Mouse (Mus musculus): ENCODE measurements around the gene A730061H03Rik.

The A730061H03Rik gene

DNA sequence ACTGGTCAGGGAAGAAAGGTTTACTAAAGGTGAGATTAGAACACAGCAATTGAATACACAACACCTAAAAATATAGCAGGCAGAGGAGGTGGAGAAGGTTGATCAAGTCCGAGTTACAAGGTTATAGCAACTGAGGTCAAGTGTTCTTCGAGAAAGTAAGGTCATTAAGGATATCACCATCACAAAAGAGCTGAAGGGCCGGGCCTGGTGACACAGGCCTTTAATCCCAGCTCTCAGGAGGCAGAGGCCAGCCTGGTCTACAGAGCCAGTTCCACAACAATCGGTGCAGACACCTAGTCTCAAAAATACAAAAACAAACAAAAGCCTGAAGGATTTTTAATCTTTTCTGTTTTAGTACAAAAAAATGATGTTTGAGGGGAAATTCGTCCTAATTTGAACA is 8.9 kb downstream of the A730061H03Rik start:
- no peak for DNase-seq (ENCODE audit: low spot score)

DNA sequence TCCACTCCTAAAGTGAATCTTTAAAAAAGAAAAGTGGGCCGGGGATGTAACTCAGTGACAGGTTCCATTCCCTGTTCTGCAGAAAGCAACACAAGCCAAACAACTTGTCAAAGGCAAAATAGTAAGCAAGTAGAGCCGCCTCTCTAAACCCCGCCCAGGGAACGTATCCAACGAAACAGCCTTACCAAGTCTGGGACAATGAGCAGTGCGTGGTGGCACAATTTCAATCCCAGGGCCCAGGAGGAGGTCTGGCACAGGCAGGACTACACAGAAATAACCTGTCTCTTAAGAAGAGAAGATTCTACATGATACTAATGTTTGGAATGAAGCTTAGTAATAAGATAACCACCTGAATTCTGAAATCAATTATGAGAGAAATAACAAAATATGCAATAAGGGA is 10.0 kb downstream of the A730061H03Rik start:
- DNase-seq (ENCODE audit: low spot score), result no peak

DNA sequence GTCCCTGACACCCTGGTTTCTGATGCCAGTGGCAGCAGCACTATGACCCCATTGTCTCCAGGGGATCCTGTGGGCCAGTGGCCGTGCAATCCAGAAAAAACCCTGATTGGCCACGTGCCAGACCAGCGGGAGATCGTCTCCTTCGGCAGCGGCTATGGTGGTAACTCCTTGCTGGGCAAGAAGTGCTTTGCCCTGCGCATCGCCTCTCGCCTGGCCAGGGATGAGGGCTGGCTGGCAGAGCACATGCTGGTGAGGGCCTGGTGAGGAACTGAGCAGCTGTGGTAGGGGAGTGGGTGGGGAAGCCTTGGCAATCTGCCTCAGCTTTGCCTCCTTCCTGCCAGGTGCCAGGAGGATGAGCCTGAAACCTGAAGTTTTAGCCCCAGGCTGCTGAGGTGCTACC is 15.9 kb downstream of the A730061H03Rik start:
- DNase-seq (ENCODE audit: low spot score), result no peak

DNA sequence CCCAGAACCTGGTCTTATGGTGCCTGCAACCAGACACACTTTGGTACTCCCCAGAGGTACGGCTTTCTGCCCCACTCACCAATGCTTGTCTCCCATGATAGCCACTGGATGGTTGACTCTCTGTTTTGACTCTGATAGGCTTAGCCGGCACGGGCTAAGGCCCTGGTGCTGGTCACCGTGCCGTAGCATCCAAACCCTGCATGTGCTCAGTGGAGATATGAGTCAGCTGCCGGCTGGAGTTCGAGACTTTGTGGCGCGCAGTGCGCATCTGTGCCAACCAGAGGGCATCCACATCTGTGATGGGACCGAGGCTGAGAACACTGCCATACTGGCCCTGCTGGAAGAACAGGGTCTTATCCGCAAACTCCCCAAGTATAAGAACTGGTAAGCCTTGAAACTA is 17.9 kb downstream of the A730061H03Rik start:
- no peak for DNase-seq (ENCODE audit: low spot score)

DNA sequence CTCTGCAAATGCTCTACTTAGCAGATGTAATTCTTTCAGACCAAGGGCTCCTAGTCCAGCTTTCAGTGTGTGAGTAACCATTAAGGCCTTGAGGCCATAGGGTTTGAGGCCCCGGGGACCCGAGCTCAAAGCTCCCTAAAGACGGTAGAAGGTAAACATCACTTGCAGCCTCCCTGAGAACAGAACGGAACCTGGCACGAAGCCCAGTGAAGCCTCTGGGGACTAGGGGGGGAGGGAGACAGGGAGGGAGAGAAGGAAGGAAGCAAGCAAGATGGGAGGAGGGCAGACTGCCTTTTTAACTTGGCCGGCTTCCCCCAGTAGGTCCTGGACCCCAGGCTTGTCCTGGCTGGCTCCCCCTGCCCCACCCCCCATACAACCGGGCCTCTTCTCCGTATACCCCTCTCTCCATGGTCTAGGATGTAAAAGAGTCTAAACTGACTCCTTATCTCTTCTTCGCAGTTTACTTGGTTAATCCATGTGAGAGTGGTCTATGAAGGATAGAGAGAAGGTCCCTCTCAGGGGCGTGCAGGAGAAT is 19.4 kb downstream of the A730061H03Rik start:
- DNase-seq (ENCODE audit: low spot score), result peak; percentile 77

DNA sequence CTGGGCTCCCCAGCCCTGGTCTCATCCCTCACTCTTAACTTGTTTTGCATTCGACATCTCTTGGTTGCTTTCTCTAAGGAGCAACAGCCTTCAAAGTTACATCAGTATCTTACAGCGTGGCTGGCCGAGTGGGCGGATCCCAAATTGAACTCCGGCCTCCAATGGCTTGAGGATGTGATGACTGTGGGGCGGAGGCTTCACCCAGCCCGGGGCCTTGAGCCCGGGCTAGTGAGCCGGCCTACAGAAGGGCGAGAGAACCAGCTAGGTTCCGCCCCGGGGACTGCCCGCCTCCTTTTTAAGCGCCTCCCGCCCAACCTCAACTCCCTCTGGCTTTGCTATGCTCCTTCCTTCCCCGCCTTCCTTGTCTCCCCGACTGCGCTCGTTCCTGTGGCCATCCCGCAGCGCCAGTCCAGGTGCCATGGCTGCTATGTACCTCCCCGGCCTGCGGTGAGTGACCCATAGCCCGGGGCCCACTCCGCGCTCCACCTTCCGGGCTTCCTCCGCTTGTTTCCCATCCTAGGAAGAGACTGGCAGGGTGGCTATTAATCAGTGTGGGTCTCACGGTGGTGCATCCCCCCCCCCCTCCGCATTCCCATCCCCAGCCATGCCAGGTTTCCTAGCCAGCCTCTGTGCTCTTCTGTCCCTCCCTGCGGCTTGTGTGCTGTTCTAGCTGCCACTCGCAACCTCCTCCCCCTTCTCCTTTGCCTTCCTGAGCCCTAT is 20.0 kb downstream of the A730061H03Rik start, which contains the start of gene Pck2:
Gene Pck2, plus strand, starts transcription at position 200 of the 720 bp plus-strand sequence.
- DNase-seq (ENCODE audit: low spot score), result peak; percentile 93

DNA sequence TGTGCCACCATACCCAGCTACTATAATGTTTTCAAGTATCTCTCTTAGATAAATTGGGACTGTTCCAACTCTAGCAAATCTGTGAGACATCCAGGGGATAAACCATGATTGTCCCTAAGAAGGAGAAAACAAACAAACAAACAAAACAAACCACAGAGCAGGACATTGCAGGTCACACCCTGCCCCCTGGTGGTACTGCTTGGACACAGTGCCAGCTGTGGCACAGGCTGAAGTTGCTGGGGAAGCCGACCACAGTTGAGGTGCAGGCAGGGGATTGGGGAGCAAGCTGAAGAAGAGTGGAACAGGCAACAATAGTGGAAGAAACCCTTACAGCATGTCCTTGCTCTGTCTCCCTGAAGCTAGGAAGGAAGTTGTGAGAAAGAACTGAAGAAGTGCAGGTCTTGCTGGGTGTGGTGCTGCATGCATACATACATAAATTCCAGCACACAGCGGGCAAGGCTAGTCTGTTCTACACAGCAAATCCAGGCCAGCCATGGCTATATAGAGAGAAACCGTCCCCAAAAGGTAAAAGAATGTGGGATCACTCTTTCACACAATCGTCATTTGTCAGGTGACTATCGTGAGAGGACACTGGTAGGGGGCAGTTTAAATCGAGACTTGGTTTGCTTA is 24.0 kb downstream of the A730061H03Rik start:
- no peak for DNase-seq (ENCODE audit: low spot score)

DNA sequence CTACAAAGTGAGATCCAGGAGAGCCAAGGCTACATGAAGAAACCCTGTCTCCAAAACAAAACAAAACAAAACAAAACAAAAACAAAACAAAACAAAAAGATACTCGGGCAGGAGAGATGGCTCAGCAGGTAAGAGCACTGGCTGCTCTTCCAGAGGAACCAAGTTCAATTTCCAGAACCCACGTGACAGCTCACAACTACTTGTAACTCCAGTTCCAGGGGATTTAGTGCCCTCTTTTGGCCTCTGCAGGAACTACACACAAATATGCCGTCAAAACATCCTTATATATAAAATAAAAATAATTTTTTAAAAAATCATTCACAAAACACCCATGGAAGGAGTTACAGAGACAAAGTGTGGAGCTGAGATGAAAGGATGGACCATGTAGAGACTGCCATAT is 32.3 kb downstream of the A730061H03Rik start:
- no peak for DNase-seq (ENCODE audit: low spot score)

DNA sequence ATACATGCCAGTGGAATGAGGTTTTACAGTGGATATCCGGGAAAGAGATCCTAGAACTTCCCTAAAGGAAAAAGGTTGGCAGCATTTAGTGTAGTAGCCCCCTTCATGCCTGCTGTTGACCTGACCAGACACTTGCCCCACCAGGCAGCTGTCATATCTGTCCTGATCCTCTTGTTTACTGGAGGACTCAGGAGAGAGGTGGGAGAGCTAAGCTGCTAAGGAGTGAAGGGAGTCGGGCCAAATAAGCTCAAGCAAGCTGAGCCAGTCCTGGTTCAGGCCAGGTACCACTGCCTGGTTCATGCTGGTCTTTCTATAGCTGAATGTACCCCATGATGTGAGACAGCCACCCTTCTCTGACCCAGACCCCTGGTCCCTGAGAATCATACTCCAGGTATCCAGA is 33.5 kb downstream of the A730061H03Rik start:
- no peak for DNase-seq (ENCODE audit: low spot score)

DNA sequence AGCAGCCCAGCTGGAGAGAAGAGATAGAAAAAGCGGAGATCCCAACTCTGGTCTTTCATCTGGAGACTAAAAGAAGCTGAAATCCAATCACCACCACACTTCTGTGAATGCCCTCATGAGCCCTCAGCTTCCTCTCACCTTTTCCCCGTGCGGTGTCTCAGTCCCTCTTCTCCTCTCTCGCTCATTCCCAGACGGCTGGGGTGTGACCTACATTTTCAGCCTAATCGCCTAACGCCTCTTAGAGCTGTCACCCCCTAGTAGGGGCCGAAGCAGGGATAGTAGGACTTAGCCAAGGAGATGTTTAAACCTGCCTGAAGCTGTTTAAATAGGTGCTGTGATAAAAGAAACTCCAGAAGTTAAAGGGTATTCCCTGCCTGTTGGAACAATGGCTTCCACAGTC is 35.4 kb downstream of the A730061H03Rik start, which contains the start of gene Nrl:
Gene Nrl, minus strand, starts transcription at position 197 of the 400 bp plus-strand sequence.
- DNase-seq (ENCODE audit: low spot score), result no peak

DNA sequence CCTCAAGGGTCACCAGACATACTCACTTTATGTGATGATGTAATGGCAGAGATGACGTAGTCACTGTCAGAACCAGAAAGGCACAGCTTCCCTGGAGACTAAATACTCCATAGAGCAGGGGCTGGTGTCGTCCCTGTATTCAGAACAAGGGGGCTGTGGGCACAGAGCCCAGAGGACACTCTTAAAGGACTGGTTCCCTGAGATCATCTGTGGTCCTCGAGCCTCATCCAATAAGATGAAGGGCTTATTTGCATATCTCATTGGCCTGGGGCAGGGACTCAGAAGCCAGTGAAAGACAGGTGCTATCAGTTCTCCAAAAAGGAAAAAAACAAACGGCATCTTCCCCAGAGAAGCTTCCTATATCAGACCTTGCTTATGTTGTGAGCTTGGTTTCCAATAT is 36.1 kb downstream of the A730061H03Rik start:
- no peak for DNase-seq (ENCODE audit: low spot score)

DNA sequence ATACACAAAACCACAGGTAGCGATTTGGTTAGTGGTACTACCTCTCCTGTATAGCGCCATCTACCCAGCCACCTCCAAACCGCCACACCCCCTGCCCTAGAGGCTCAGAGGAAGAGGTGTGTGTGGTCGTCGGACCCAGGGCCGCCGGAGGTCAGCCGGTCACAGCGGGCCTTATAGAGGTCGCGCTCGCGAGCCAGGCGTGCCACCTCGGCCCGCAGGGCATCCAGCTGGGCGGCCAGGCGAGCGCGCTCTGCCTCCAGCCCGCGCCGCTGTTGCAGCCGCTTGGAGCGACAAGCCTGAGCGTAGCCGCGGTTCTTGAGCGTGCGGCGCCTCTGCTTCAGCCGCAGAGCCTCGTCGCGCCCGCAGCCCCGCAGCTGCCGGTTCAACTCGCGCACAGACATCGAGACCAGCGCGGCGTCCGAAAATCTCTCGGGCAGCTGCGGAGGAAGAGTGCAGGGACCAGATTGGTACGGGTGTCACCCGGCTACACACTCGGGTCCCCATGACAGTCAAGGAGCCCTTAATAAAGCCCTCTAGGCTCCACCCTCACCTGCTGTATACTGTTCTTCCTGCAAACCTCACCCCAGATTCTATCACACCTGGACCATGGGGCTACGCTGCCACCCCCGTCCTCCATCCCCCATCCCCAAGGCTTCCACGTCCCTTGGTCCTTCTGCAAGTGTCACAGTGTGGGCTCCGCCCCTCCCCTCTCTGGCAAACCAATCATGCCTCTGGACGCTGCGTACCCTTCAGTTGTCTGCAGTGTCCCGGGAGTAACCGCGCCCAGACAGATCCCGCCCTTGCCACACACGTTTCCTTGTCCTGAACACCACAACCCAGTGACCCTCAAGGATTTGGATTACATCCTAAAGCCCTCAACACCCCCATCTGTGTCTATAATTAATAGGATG is 39.5 kb downstream of the A730061H03Rik start:
- no peak for DNase-seq (ENCODE audit: low spot score)

DNA sequence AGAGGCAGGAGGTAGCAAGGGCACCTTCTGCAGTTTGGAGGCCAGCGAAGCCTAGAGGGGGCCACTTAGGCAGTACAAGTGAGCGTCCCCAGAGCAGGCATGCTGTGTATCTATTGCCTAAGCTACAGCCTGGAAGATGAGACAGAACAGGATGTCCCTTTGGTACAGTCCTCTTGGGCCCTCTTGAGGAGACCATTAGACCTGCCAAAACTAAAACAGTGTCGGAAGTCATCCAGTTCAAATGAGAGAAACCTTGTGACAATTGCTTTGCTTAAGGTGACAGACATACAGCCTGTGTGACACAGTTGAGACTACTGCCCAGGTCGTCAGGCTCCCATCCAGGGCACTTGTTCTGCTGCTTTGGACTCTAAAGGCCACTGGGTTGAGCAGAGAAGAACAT is 40.6 kb downstream of the A730061H03Rik start:
- no peak for DNase-seq (ENCODE audit: low spot score)

DNA sequence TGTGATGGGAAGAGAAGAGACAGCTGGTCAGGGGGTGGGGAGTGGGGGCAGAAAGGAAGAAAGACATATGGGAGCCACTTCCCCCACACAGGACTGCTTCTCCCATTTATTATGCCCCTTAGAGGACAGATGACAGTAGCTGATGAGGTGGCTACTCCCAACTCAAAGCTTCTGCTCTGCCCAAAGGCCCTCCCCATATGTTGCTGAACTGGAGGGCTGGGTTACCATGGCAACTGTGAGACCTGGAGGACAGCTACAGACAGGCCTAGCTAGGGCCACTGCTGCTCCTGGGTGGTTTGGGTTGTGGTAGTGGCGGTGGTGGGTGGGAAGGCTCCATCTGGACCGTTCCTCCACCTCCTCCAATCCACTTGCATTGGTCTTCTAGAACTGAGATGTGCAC is 41.3 kb downstream of the A730061H03Rik start:
- no peak for DNase-seq (ENCODE audit: low spot score)

DNA sequence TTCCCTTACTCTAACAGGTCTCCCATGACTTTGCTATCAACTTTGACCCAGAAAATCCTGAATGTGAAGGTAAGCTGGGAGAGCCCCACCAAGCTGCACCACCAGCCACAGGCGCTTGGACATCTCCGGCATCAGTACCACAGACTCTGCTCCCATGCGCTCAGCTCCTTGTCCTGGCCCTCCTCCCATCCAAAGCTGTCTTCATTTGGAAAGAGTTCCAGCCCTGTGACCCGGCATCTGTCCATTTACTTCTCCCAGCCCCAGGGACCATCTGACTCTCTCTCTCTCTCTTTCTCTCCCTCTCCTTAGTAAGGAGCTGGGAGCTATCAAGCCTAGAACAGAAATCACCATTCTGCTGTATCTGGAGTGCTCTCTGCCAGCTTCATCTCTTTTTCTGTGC is 44.4 kb downstream of the A730061H03Rik start:
- DNase-seq (ENCODE audit: low spot score), result no peak

DNA sequence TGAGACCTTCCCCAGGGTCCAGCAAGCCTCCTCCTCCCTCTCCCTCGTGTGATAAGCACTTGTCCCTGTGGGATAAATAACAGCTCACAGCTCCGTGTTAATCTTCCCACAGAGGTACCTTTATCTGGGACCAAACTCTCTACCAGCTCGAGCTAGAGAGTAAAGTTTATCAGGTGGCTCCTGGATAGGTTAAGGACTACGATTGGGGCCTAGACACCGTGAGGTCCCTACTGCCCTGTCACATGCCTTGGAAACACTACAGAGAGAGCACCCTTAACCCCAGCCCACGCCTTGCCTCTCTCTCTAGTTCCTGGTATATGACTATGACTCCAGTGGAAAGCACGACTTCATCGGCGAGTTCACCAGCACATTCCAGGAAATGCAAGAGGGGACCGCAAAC is 46.3 kb downstream of the A730061H03Rik start:
- no peak for DNase-seq (ENCODE audit: low spot score)

DNA sequence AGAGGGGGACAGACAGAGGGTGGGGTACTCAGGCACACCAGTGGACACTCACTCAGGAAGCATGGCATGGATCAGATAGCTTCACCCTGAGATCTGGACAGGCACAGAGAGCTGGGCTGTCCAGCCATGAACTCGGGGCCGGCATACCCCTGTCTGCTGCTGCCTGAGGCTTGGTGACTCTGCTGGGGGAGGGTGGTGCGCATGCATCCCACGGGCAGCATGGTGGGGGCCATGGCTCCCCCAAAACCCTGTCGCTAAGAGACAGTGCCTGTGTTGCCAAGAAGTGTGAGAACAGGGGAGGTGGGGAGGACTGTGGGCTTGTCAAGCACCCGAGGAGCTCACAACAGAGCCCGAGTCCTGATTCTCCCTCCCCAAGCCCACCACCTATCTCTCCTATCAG is 49.2 kb downstream of the A730061H03Rik start:
- DNase-seq (ENCODE audit: low spot score), result no peak

DNA sequence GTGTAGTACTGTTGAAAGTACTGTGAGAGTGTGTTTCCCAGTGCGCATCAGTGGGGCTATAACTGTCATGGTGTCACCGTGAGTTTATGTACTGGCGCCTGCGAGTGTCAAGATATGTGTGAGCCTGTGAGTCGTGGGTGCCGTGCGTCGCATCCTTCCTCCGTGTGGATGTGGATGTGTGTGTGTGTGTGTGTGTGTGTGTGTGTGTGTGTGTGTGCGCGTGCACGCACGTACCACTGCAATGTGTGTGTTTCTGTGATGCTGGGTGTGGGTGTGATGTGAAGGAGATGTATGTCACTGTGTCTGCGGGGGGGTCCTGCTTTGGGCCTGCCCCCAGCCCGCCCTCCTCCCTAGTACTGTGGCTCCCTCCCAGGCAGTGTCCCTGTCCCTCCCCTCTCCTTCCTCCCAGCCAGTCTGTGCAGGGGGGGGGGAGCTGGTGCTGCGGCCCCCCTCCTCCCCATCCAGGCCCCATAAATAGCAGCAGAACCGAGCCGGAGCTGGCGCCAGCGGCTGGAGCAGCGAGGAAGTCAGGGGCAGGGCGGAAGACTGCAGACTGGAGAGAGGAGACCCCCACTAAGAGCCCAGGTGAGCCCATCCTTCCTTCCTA is 50.0 kb downstream of the A730061H03Rik start, which contains the start of gene Cpne6:
Gene Cpne6, plus strand, starts transcription at position 321 of the 607 bp plus-strand sequence.
- DNase-seq (ENCODE audit: low spot score), result no peak
